Mouse (Mus musculus) lung, adult 2 months (tissue): ENCODE measurements around the gene Gm20696. TPM values are rescaled to one million over a fixed set of nuclear protein-coding genes. Genes with fewer than 3 reads are reported as not detected.

Experiments used
- DNase-seq: peaks from one replicate; pipeline ENCODE4 v3.0.0; 2022
- H3K4me1 ChIP-seq: fragments of 200-500 bp; 2 replicates; pipeline ENCODE4 v1.6.1; 2011; ENCODE audit warnings: low read length; ENCODE audit not compliant: control insufficient read depth, insufficient read depth
- H3K4me3 ChIP-seq: fragments of 200-500 bp; replicated peaks from 2 replicates; pipeline ENCODE3; 2011; ENCODE audit warnings: low read depth, mild to moderate bottlenecking, control low read depth, low read length; ENCODE audit errors: extremely low read depth
- CTCF ChIP-seq: fragments of 200-500 bp; IDR thresholded peaks from 2 replicates; pipeline ENCODE4 v1.5.1; 2011; ENCODE audit warnings: mild to moderate bottlenecking, low read length, control low read depth; ENCODE audit not compliant: insufficient read depth
- POLR2A ChIP-seq: fragments of 200-500 bp; IDR thresholded peaks from 2 replicates; pipeline ENCODE4 v1.6.1; 2011; ENCODE audit warnings: low read depth, mild to moderate bottlenecking, control low read depth, low read length, borderline replicate concordance; ENCODE audit errors: extremely low read depth
- WGBS: fragments of 180-500 bp; shearing (Covaris S2); methylation state at CpG from one replicate; pipeline ENCODE4 v1.1.7; 2018; 5-methylcytosine and 5-hydroxymethylcytosine counted together
- polyA plus RNA-seq: library from polyadenylated mRNA; depleted of rRNA; stranded (reverse); fragments of >200 nt; gene quantifications from 2 replicates; pipeline ENCODE4 v1.2.3, GENCODE M21; 2012

Gene Gm20696
- polyA plus RNA-seq, 1 experiment, result 1.4 TPM

GRCm38 (mm10) chr6:99338174-99338573 is 328.4 kb downstream of the Gm20696 start:
- no peak for DNase-seq
- H3K4me1 ChIP-seq, result peaks cover 6% of the 10 kb centered on the region
- no peak for TF ChIP-seq CTCF
- no peak for TF ChIP-seq POLR2A
- WGBS, result 59% methylated on average over 3 of the region's 3 CpGs
- H3K4me3 ChIP-seq, result no peak overlapping the region

DNA sequence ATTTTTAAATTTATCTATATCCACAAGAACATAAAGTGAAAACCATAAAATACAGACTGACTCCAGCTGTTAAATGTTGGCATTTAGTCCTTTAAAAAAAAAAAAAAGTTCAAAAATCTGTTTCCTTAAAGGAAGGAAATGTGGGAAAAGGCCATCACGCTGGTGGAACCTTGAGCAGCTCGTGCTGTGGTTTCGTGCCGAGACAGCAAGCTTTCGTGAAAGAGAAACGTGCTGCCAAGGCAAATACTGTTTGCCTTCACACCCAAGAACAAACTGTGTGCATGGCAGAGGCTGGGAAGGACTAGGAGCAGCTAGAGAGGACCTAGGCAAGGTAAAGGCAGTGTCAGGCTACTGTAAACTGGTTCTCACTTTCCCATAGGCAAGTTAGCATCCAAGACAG is 329.0 kb downstream of the Gm20696 start:
- TF ChIP-seq POLR2A, result no peak
- TF ChIP-seq CTCF, result no peak
- Histone ChIP-seq H3K4me3 (no peak overlapping the region), H3K4me1 (peaks cover 6% of the 10 kb centered on the region)
- 28% methylated on average over 6 of the region's 6 CpGs for WGBS
- no peak for DNase-seq

DNA sequence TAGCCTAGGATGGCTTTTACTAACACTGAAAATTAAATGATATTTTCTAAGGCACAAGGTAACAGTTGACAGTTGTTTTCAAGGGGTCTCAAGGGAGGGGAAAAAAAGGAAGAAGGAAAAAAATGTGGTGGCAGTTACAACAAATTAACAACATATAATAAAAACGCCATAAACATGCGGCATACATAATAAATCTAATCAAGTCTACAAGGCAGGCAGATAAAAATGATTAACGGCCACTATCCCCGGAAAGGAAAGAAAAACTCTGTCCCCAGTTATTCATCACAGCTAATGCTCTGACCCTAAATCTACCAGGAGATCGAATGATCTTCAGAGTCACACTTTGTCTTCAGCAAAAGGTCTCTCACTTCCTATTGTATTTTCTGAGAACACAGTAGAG is 330.4 kb downstream of the Gm20696 start:
- no peak overlapping the region for H3K4me3 ChIP-seq
- TF ChIP-seq CTCF, result no peak
- no peak for TF ChIP-seq POLR2A
- no peak for DNase-seq
- WGBS, result 47% methylated on average over 5 of the region's 5 CpGs
- peaks cover 6% of the 10 kb centered on the region for H3K4me1 ChIP-seq

DNA sequence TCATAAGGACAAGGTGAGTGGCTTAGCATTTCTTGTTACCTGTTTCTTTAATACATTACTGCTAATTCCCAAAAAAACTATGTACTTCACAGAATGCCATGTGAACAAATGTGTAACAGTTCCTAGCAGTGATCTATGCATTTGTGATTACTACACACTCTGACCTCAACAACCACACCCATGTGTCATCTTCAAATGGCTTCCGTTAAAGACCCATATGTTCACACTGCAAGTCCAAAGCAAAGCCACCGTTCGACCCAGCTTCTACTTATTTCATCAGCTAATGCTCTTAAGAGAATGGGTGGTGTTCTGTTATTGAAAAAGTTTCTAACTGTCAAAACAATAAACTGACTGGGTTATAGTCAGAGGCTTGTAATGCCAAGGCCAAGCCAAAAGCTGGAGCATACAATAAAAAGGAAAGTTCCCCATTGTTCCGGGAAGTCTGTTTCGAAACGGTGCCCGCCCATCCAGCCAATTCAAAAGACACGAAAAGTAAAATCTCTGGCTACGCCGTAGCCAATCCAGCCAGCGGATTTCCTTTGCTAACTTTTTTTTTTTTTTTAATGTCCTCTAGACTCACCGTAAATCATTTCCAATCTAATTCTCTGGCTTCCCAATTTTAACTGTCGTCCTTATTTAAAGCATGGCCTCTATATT is 331.3 kb downstream of the Gm20696 start:
- H3K4me3 ChIP-seq, result no peak overlapping the region
- no peak for DNase-seq
- 52% methylated on average over 13 of the region's 13 CpGs for WGBS

GRCm38 (mm10) chr6:99334255-99334654 is 332.3 kb downstream of the Gm20696 start:
- WGBS, result 97% methylated on average over 3 of the region's 3 CpGs
- Histone ChIP-seq H3K4me1 (peaks cover 6% of the 10 kb centered on the region), H3K4me3 (no peak overlapping the region)
- no peak for DNase-seq
- TF ChIP-seq POLR2A, result no peak
- no peak for TF ChIP-seq CTCF

More for the DNA sequence above, 331.3 kb downstream of the Gm20696 start:
- H3K4me1 ChIP-seq, result peaks cover 6% of the 10 kb centered on the region
- TF ChIP-seq CTCF (no peak), POLR2A (no peak)

DNA sequence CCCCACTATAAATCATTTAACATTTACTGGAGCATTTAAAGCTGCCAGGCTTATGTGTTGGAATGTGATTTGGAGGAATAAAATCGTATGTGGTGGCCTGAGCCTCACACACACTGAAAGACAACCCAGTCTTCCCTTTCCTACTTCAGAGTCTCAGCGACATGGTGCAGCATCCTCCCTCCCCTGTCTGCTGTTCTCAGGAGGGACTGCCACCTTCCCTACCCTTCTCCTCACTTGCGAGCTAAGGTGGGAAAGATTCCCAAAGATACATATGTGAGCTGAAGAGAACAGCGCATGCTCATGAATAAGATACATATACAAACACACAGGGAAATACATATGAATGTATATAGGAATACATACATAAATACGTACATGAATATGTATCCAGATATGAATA is 333.5 kb downstream of the Gm20696 start:
- WGBS, result 91% methylated on average over 5 of the region's 5 CpGs
- no peak for DNase-seq
- H3K4me3 ChIP-seq, result no peak overlapping the region
- H3K4me1 ChIP-seq, result peaks cover 9% of the 10 kb centered on the region
- TF ChIP-seq CTCF (no peak), POLR2A (no peak)

DNA sequence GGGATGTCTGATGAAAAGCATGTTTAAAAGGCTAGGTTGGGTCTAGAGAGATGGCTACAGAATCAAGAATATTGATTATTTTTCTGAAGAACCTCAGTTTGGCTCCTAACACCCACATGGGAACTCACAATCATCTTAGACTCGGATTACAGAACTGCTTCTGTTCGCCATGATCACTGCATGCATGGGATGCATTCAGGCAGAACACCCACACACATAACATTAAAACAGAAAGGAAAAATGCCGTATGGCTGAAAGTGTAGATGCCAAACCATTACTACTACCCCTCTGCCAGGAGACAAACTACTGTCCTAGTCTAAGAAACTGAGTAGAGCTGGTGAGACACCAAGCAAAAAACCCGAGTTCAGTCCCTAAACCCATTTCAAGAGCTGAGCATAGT is 336.4 kb downstream of the Gm20696 start:
- no peak for TF ChIP-seq CTCF
- no peak for TF ChIP-seq POLR2A
- no peak for DNase-seq
- H3K4me1 ChIP-seq, result peaks cover 7% of the 10 kb centered on the region
- no peak overlapping the region for H3K4me3 ChIP-seq
- WGBS, result 92% methylated on average over 4 of the region's 4 CpGs

GRCm38 (mm10) chr6:99328634-99329033 is 338.0 kb downstream of the Gm20696 start:
- Histone ChIP-seq H3K4me3 (no peak overlapping the region), H3K4me1 (peaks cover 5% of the 10 kb centered on the region)
- no peak for DNase-seq
- 50% methylated on average over 2 of the region's 2 CpGs for WGBS
- TF ChIP-seq CTCF (no peak), POLR2A (no peak)

GRCm38 (mm10) chr6:99328146-99328545 is 338.5 kb downstream of the Gm20696 start:
- no peak for DNase-seq
- Histone ChIP-seq H3K4me3 (no peak overlapping the region), H3K4me1 (peaks cover 5% of the 10 kb centered on the region)
- no peak for TF ChIP-seq POLR2A
- TF ChIP-seq CTCF, result no peak
- WGBS, result 43% methylated on average over 6 of the region's 6 CpGs

GRCm38 (mm10) chr6:99327721-99328120 is 338.9 kb downstream of the Gm20696 start:
- peaks cover 5% of the 10 kb centered on the region for H3K4me1 ChIP-seq
- DNase-seq, result no peak
- WGBS, result 51% methylated on average over 11 of the region's 11 CpGs
- TF ChIP-seq CTCF (no peak), POLR2A (no peak)
- no peak overlapping the region for H3K4me3 ChIP-seq

DNA sequence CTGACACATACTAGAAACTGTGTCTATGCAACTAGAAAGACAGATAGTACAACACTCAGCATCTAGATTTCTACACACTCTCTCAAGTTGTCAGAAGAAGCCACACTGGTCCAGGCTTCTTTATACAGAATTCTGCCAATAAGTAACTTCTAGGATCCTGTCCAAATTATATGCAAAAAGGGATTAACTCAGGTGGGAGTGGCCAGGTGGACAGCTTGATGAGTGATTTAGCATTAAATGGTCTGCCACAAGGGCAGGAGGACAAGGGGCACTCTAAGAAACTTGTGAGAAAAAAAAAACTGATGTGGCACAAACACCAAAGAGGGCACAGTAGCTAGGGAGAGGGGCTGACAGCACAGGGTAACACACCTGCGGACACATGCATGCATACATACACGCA is 340.7 kb downstream of the Gm20696 start:
- no peak for DNase-seq
- 84% methylated on average over 2 of the region's 2 CpGs for WGBS
- no peak overlapping the region for H3K4me3 ChIP-seq
- H3K4me1 ChIP-seq, result peaks cover 5% of the 10 kb centered on the region
- TF ChIP-seq POLR2A, result no peak
- no peak for TF ChIP-seq CTCF
